Mouse (Mus musculus) forebrain, embryonic 10.5 days (tissue): ENCODE data around the gene Wdr83. TPM values are rescaled to one million over a fixed set of nuclear protein-coding genes. Genes with fewer than 3 reads are reported as not detected.
"Not testable (repeated sequence)": the region's sequence is repeated elsewhere in the genome, so short reads cannot be mapped to it uniquely, and the experiment has no call there.

Source experiments
- DNase-seq: peaks from one replicate; pipeline ENCODE4 v3.0.0-alpha.2; 2017; ENCODE audit warnings: low spot score; ENCODE audit errors: extremely low spot score
- H3K27ac ChIP-seq: fragments of 300-500 bp; sonication (generic); 2 replicates; pipeline ENCODE4 v1.5.1; 2016; ENCODE audit warnings: mild to moderate bottlenecking
- H3K27me3 ChIP-seq: fragments of 300-500 bp; sonication (generic); 2 replicates; pipeline ENCODE4 v1.6.1; 2016; ENCODE audit warnings: mild to moderate bottlenecking; ENCODE audit not compliant: poor library complexity, severe bottlenecking
- H3K36me3 ChIP-seq: fragments of 300-500 bp; sonication (generic); replicated peaks from 2 replicates; pipeline ENCODE4 v1.6.1; 2016; ENCODE audit warnings: mild to moderate bottlenecking, moderate library complexity
- H3K4me1 ChIP-seq: fragments of 300-500 bp; sonication (generic); 2 replicates; pipeline ENCODE4 v1.6.1; 2016
- H3K4me3 ChIP-seq: fragments of 300-500 bp; sonication (generic); 2 replicates; pipeline ENCODE4 v1.5.1; 2016; ENCODE audit warnings: mild to moderate bottlenecking, moderate library complexity
- H3K9me3 ChIP-seq: fragments of 300-500 bp; sonication (generic); 2 replicates; pipeline ENCODE4 v1.6.1; 2016; ENCODE audit warnings: mild to moderate bottlenecking, moderate library complexity
- WGBS: fragments of 180-500 bp; shearing (Covaris S2); methylation state at CpG from one replicate; pipeline ENCODE4 v1.1.7; 2016; 5-methylcytosine and 5-hydroxymethylcytosine counted together
- polyA plus RNA-seq: library from polyadenylated mRNA; unstranded; fragments of >200 nt; fragmentation: Nextera tagmentation; extraction: Ambion mirVana; gene quantifications from 2 replicates; pipeline ENCODE4 v1.2.1, GENCODE M21; 2016

Wdr83 gene
- 58.4 and 63.3 TPM in 2 replicates for polyA plus RNA-seq

DNA sequence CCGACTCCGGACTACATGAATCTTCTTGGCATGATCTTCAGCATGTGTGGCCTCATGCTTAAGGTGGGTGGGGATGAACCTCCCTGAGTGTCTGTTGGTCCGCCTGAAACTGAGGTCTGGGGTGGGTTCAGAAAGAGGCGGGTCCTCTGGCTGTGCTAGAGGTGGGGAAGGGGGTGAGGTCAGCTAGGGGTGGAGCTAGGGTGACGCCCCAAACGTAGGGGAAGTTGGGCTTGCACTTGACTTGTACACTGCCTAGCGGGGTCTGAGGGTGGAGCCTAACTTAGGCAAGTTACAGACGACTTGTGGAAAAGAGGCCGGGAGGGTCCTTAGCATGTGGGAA, at the start of gene Wdr83:
Gene Wdr83, minus strand, starts transcription at position 91 of the 340 bp plus-strand sequence.
- Histone ChIP-seq H3K4me1 (peaks cover 48% of the 10 kb centered on the region), H3K27me3 (no peaks in the 10 kb centered on the region), H3K9me3 (no peaks in the 10 kb centered on the region), H3K4me3 (peak within 1 kb of the TSS; percentile 75), H3K27ac (peak within 1 kb of the TSS; percentile 84), H3K36me3 (peaks cover 44% of the 10 kb centered on the region)
- peak; percentile 63 for DNase-seq
- WGBS, result 2% methylated on average over 9 of the region's 9 CpGs

DNA sequence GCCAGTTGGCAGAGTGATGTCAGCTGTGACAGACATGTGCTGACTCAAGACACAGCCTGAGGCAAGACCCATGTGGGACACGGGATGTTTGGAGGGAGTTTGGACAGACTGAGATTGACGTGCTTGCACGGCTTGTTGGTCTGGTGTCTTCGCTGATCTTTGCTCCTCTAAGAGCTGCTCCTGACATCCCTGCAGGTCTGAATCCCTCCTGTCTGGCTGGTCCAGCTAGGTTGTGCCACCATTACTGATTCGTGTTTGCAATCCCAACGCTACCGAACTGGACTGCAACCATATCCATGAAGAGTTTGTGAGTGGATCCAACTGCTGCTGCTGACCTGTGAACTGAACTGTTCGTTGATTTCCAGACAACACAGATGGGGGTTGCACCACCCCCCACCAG, 42.6 kb upstream of the Wdr83 start:
- 89% methylated on average over 8 of the region's 8 CpGs for WGBS
- no peaks in the 10 kb centered on the region for H3K36me3 ChIP-seq
- DNase-seq, result no peak

DNA sequence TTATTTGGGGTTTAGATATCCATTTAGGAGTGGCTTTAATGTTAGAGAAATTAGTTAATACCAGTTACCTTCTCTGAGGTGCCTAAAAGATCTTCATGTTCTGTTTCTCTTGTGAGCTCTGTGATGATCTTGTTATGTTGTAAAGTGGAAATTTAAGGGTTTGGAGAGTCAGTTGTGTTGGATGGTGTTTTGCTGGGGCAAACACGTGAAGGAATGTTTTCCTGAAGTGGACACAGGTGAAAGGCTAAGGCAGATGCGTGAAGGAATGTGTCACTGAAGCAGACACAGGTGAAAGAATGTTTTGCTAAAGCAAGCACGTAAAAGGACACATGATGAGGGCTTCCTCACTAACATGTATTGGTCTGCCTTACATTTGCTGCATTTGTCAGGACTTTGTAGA, 41.9 kb upstream of the Wdr83 start, which contains the start of gene Zfp791:
Gene Zfp791, minus strand, starts transcription at position 101 of the 400 bp plus-strand sequence.
- WGBS, result 81% methylated on average over 3 of the region's 3 CpGs
- no peaks in the 10 kb centered on the region for H3K36me3 ChIP-seq

More for the DNA sequence above, 42.6 kb upstream of the Wdr83 start:
- H3K9me3 ChIP-seq, result no peaks in the 10 kb centered on the region
- H3K4me1 ChIP-seq, result peaks cover 9% of the 10 kb centered on the region
- H3K27ac ChIP-seq, result no peak overlapping the region
- no peak overlapping the region for H3K4me3 ChIP-seq
- 0 out of 2 replicates have a peak, but pooled peaks cover under 1% of the 10 kb centered on the region for H3K27me3 ChIP-seq

DNA sequence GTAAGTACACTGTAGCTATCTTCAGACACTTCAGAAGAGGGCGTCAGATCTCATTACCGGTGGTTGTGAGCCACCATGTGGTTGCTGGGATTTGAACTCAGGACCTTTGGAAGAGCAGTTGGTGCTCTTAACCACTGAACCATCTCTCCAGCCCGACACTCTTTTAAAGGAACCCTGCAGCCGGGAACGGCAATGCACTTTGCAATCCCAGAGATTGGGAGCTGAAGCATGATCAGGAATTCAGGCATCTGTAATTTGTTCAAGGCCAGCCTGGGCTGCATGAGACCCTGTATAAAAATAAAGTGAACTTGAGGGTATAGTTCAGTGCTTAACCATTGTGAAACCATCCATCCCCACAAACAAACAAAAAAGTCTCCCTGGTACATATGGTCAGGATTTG, 39.1 kb upstream of the Wdr83 start:
- peaks cover 11% of the 10 kb centered on the region for H3K4me1 ChIP-seq
- 83% methylated on average over 5 of the region's 5 CpGs for WGBS
- not testable (repeated sequence) for H3K27me3 ChIP-seq, H3K4me3 ChIP-seq, H3K36me3 ChIP-seq, H3K27ac ChIP-seq, DNase-seq, H3K9me3 ChIP-seq

More for the DNA sequence above, 41.9 kb upstream of the Wdr83 start, which contains the start of gene Zfp791:
- H3K4me1 ChIP-seq, result peaks cover 11% of the 10 kb centered on the region
- 0 out of 2 replicates have a peak, but pooled peaks cover 6% of the 10 kb centered on the region for H3K27me3 ChIP-seq
- H3K4me3 ChIP-seq, result no peak within 1 kb of the TSS
- H3K27ac ChIP-seq, result no peak within 1 kb of the TSS
- DNase-seq, result no peak
- H3K9me3 ChIP-seq, result no peaks in the 10 kb centered on the region

DNA sequence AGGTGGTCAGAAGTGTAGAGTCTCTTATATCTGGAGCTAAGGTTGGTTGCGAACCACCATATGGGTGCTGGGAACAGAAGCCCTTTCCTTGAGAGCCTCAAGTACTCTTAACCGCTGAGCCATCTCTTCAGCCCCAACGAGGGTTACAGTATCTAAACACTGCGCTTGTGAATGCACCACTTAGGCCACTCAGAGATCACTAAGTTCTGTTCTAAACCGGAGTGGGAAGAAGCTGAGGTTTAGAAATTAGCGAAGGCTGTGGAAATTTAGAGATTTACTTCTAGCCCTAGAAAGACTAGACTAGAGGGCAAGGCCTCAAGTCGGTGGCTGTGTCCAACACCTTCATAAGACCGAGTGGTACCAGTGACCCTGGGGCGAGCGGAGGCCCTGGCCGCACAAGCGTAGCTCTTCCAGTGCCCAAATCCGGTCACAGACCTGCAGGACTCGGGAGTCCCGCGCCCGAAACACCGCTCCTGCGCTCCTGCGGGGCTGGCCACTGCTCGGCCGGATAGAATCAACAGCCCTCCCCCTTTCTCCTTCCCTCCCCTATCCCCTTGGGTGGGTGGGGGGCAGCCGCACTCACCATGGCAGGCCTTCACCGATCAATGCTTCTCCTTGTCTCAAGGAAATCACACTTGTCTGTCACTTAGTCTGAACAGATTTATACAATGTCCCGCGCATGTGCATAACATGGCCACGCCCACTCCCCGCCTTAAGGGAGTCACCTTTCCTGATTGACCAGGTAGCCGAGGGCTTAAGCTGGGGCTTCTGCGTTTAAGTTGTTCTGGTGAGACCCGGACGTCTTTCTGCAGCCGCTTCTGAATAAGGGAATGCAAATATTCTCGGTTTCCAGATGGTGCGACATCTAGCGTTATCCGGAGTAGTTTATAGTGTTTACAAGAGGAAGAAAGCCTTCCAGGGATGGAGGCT, 38.2 kb upstream of the Wdr83 start:
- H3K27ac ChIP-seq, result peak overlapping the region; percentile 82
- no peaks in the 10 kb centered on the region for H3K36me3 ChIP-seq
- H3K4me3 ChIP-seq, result peak overlapping the region; percentile 74
- no peaks in the 10 kb centered on the region for H3K9me3 ChIP-seq
- H3K27me3 ChIP-seq, result 0 out of 2 replicates have a peak, but pooled peaks cover 6% of the 10 kb centered on the region
- H3K4me1 ChIP-seq, result peaks cover 11% of the 10 kb centered on the region
- WGBS, result 7% methylated on average over 37 of the region's 37 CpGs
- peak; percentile 75 for DNase-seq

DNA sequence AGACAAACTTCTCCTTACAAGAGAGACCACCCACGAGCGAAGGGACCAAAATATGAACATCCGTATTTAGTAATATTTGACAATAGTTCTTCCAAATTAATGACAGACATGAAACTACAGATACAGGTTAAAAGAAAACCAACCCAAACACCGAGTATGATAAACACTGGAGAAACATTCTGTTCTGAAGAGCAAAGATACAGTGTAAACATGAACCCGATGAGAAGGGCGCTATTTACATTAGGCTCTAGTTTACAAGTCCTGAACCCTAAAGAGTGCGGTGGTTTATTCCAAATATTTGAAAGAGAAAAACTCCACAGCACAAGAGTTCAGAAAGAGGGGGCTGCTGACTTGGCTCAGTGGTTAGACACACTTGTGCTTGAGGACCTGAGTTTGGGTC, 35.9 kb upstream of the Wdr83 start:
- no peaks in the 10 kb centered on the region for H3K9me3 ChIP-seq
- H3K4me1 ChIP-seq, result peaks cover 11% of the 10 kb centered on the region
- H3K4me3 ChIP-seq, result no peak overlapping the region
- H3K27ac ChIP-seq, result no peak overlapping the region
- DNase-seq, result no peak
- 93% methylated on average over 7 of the region's 7 CpGs for WGBS
- 0 out of 2 replicates have a peak, but pooled peaks cover 6% of the 10 kb centered on the region for H3K27me3 ChIP-seq
- peaks cover under 1% of the 10 kb centered on the region for H3K36me3 ChIP-seq

DNA sequence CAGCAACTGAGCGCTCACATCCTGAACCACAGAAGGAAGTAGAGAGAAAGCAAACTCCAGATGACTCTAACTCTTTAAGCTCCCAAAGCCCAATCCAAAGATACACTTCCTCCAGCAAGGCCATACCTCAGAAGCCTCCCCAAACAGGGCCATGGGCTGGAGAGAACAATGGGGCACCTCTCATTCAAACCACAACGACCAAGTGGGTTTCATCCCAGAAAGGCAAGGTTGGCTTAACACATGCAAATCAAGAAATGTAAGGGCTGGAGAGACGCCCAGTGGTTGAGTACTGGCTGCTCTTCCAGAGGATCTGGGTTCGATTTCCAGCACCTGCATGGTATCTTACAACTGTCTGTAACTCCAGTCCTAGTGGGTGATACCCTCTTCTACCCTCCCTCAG, 34.4 kb upstream of the Wdr83 start:
- no peak overlapping the region for H3K4me3 ChIP-seq
- DNase-seq, result no peak
- H3K4me1 ChIP-seq, result peaks cover 11% of the 10 kb centered on the region
- H3K27ac ChIP-seq, result no peak overlapping the region
- peaks cover 3% of the 10 kb centered on the region; the same call in 1 of the 2 replicates for H3K9me3 ChIP-seq
- H3K36me3 ChIP-seq, result peaks cover 15% of the 10 kb centered on the region
- 0 out of 2 replicates have a peak, but pooled peaks cover 6% of the 10 kb centered on the region for H3K27me3 ChIP-seq
- WGBS, result 77% methylated on average over 4 of the region's 4 CpGs

DNA sequence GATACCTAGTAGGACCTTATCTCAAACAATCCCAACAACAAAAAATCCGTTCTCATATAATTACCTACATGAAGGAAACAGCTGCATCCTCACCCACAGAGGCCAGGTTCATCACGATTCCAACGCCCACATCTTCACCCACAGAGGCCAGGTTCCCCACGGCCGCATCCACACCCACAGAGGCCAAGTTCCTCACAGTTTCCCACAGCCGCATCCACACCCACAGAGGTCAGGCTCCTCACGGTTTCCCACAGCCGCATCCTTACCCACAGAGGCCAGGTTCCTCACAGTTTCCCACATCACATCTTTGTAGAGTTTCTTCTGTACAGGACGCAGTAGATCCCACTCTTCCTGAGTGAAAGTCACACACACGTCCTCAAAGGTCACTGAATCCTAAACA, 32.1 kb upstream of the Wdr83 start:
- no peak overlapping the region for H3K4me3 ChIP-seq
- peaks cover 8% of the 10 kb centered on the region; the same call in 1 of the 2 replicates for H3K9me3 ChIP-seq
- peaks cover 28% of the 10 kb centered on the region for H3K36me3 ChIP-seq
- no peak for DNase-seq
- H3K4me1 ChIP-seq, result no peaks in the 10 kb centered on the region
- H3K27ac ChIP-seq, result no peak overlapping the region
- WGBS, result 94% methylated on average over 10 of the region's 10 CpGs
- H3K27me3 ChIP-seq, result 0 out of 2 replicates have a peak, but pooled peaks cover 1% of the 10 kb centered on the region

DNA sequence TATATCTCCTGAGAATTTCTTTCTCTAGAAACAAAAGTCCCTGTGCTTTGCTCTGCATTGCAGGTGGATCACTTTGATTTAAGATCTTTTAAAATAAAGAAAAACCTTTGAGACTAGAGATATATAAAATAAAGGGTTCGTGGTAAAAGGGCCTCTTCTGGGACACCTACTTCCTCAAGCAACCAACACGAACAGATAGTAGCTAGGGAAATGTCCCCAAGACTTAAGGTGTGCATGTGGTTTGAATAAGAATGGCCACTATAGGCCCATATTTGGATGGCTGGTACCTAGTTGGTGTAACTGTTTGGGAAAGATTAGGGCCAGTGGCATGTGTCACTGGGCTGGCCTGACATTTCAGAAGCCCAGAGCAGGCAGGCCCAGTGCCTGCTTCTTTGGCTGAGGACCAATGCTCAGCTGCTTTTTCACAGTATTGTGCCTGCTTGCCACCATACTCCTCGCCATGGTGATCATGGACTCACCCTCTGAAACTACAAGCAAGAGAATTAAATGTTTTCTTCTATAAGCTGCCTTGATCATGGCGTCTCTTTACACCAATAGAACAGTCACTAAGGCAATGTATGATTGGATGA, 19.1 kb upstream of the Wdr83 start:
- Histone ChIP-seq H3K9me3 (peaks cover 2% of the 10 kb centered on the region; the same call in 1 of the 2 replicates), H3K4me1 (no peaks in the 10 kb centered on the region), H3K27me3 (no peaks in the 10 kb centered on the region), H3K27ac (no peak overlapping the region), H3K36me3 (peaks cover 42% of the 10 kb centered on the region), H3K4me3 (no peak overlapping the region)
- WGBS, result 81% methylated on average over 4 of the region's 4 CpGs
- no peak for DNase-seq

DNA sequence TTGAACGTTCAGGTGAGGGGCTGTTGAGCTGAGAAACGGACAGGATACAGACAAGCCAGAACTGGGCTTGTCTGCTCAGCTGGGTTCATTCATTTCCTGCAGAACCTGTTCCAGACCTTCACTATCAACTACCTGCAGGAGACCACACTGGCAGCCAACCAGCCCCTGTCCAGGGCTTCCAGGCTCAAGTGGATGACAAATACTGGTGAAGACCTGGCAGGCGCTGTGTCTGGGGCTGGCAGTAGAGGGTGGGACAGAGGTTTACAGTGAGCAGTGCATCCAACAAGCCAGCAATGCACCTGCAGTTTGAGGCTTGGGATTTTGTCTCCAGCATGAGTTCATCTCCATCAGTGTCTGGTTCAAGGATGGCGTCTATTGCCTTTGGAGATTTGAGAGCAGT, 15.7 kb upstream of the Wdr83 start:
- H3K9me3 ChIP-seq, result peaks cover 2% of the 10 kb centered on the region; the same call in 1 of the 2 replicates
- WGBS, result 89% methylated on average over 4 of the region's 4 CpGs
- H3K36me3 ChIP-seq, result peaks cover 69% of the 10 kb centered on the region
- H3K27ac ChIP-seq, result no peak overlapping the region
- H3K27me3 ChIP-seq, result no peaks in the 10 kb centered on the region
- no peaks in the 10 kb centered on the region for H3K4me1 ChIP-seq
- DNase-seq, result no peak
- H3K4me3 ChIP-seq, result no peak overlapping the region

DNA sequence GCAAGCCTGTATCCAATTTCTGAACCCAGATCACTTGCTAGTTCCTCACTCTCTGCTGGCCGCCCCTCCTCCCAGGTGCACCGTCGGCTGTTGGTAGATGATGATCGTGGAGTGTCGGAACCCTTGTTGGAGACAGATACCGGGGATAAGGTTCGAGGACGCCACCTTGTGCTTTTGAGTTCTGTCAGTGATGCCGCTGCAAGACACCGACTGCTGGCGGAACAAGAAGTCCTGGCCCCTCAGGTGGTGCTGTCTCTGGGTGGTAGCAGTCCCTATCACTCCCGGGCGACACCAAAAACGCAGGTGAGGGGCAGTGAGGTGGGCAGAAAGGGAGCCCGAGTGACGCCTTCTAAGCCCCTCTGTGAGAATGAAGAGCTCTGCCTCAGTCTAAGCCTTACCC, 15.1 kb upstream of the Wdr83 start:
- Histone ChIP-seq H3K36me3 (peaks cover 75% of the 10 kb centered on the region), H3K9me3 (0 out of 2 replicates have a peak, but pooled peaks cover 2% of the 10 kb centered on the region), H3K27ac (no peak overlapping the region), H3K4me3 (no peak overlapping the region), H3K27me3 (no peaks in the 10 kb centered on the region), H3K4me1 (0 out of 2 replicates have a peak, but pooled peaks cover 3% of the 10 kb centered on the region)
- WGBS, result 94% methylated on average over 16 of the region's 16 CpGs
- DNase-seq, result no peak

DNA sequence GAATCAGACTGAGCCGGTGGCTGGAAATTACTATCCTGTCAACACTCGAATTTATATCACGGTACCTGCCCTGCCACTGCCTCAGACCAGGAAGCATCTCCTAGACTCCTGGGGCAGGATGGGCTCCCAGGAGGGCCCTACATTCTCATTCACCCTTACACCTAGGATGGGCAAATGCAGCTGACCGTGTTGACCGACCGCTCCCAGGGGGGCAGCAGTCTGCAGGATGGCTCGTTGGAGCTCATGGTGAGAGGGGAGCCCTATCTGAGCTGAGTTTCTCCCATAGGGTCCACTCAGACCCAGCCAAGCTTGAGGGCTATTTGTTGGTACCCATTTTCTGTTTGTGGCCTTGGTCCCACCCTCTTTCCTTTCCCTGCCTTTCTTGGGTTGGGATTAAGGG, 14.5 kb upstream of the Wdr83 start:
- peaks cover 81% of the 10 kb centered on the region for H3K36me3 ChIP-seq
- WGBS, result 91% methylated on average over 7 of the region's 7 CpGs

More for the DNA sequence above, 14.5 kb upstream of the Wdr83 start:
- H3K4me3 ChIP-seq, result no peak overlapping the region
- 0 out of 2 replicates have a peak, but pooled peaks cover 3% of the 10 kb centered on the region for H3K4me1 ChIP-seq
- DNase-seq, result no peak
- H3K27ac ChIP-seq, result no peak overlapping the region
- H3K9me3 ChIP-seq, result no peaks in the 10 kb centered on the region
- no peaks in the 10 kb centered on the region for H3K27me3 ChIP-seq
